Mouse (Mus musculus): ENCODE measurements around the gene Faap20.
"Not testable (repeated sequence)": the region's sequence is repeated elsewhere in the genome, so short reads cannot be mapped to it uniquely, and the experiment has no call there.

Gene Faap20

DNA sequence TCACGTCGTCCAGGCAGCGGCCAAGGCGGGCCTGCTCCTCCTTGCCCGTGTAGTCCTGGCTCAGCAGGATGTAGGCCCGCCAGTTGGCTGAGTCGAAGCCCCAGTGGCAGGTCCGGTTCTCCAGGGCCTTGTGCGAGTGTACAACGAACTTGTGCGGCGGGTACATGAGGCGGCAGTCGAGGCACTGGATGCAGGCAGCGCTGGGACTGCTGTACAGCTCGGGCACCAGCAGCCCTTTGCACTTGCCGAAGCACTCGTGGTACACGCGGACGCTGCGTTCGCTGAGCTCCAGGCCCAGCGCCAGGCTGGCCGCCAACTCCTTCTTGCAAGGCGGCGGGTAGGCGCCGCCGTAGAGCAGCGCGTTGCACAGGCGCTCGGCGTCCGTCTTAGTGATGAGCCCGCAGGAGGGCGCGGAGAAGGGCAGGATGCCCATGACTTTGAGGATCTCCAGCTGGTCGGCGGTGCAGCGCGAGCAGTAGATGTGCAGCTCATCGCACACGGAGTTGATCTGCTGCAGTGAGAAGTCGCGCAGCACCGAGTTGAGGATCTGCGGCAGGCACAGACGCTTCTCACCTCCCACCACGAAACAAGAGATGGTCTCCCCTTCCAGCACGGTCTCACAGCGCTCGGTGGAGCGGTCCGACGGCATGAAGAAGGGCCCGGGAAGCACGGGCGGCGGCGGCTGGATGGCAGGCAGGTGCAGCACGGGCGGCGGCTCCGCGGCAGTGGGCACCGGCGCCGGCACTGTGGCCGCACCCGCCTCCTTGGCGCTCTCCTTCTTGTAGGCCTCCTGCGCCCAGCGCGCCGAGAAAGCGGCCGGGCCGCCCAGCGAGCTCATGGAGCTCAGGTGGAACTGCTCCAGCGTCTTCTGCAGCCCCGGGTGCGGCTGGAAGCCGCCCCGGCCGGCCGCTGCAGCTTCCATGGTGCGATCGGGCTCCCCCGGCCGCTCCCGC, 27.7 kb upstream of the Faap20 start:
- DNase-seq = peak; percentile 78

DNA sequence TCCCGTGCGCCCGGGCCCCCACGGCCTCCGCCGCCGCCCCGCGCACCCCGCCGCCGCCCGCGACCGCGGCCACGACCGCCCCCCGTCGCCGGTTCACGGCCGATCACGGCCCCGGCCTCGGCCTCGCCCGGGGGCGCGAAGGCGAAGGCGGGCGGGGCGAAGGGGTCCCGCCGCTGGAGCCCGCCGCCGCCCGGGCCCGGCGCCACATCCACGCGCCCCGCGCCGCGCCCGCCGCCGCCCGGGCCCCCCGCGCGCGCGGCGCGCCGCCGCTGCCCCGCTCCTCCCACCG, 27.1 kb upstream of the Faap20 start, which contains the start of gene Ski:
TSS of gene Ski (minus strand) at position 41 of the 289 bp plus-strand sequence.
- DNase-seq = no peak

DNA sequence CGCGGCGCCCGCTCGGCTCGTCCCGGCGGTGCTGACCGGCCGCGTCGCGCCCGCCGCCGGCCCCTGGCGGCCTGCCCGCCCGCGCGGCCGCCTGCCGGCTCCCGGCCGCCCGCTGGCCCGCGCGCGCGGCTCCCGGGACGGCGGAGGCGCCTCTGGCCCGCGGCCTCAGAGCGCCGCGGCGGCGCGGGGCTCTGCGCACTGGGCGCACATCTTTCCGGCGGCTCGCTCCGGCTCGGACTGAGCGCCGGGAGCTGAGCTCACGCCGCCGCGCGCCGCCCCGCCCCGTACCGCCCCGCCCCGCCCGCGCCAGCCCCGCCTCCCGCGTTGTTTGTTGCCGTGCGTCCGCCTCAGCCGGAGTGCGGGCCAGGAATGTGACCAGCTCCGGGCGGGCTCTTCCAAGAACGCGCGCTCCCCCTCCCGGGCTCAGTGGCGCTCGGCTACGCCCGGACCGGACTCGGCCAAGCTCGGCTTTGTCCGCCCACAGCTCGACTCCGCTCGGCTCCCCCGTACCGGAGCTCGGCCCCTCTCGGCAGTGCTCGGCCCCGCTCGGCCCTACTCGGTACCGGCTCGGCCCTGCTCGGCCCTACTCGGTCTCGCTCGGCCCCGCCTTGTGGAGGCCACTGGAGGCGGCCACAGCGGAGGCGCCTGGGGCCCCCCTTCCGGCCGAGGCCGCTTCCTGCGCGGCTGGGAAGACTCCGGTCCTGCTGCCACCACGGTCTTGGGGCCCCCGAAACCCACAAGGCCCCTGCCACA, 26.6 kb upstream of the Faap20 start:
- DNase-seq = peak; percentile 100

DNA sequence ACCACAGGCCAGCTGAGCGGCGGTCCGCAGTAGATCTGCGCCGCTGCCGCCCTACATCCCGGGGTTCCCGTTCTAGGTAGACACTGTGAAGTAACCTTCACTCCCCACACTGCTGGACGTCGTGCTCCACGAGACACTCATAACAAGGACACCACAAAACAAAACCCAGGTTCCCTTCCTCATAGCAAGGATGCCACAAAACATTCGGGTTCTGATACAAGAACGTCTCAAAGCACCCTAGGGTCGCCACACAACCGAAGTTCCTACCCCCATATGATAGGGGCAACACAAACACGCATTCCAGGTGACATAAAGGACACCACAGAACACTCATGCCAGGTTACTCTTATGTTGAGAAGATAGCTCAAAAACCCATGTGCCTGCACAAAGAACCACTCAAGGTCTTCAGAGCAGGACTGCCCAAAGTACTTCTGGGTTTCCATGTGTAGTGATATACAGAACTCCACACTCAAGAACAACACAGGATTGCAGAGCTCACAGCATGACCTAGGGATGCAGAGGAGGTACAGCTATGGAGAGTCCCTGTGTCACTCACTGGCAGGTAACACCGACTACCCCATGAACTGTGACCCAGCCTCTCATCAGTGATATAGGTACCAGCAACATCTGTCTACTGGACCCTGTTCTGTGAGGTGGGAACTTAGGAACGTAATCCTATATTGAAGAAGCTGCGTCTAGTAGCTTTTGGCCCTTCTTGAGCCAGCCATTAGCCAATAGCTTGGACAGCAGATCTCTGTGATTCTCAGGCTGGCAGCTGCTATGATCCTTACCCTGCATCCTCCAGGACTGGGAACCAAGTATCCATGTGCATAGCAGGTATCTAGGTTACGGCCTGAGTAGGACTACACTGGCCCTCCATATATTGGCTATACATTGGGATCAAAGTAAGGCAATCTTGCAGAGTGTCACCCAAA, 25.7 kb upstream of the Faap20 start:
- DNase-seq = no peak

DNA sequence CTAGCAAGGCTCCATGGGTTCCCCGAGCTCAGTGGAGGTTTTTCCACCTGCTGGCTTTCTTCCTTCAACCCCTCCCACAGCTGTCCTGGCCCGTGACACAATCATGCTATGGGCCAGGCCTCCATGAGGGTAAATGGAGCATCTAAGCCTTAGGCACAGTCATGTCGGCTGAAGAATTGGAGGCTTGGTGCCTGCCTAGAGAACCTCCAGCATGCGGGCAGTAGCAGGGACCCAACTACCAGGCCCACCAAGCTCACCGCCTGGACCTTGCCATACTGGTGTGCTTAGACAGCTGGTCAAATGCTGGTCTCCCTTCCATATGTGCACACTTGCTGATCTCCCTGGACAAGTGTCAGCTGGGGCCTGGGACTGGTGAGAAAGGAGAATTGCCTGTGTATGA, 23.7 kb upstream of the Faap20 start:
- no peak for DNase-seq

DNA sequence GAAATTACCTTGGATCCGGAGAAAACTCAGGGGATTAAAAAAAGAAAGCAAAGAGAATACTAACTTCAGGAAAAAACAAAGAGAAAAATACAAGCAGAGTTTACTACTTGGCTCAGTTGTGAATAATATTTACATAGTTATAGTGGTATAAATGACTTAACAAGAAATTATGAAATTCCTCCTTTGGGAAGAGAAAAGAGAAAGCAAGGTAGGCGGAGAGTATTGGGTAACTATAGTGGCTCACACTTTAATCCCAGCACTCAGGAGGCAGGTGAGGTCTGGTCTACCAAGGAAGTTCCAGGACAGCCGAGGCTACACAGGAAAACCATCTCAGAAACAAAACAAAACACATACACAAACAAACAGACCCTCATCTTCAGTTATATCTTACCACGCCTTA, 21.6 kb upstream of the Faap20 start:
- no peak for DNase-seq

DNA sequence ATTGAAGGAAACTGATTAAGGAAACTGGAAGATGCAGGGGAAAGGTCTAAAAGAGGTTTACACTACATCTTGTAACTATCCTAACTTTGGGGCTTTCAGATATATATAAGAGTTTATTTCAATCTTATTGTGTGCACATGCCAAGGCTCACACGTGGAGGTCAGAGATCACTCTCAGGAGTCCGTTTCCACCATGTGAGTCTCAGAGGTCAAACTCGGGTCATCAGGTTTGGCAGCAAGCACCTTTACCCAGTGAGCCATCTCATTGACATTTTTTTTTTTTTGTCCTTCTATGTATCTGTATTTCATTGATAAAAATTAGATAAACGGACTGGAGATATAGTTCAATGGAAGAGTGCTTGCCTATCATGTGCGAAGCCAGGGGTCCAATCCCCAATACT, 21.1 kb upstream of the Faap20 start:
- DNase-seq = no peak

DNA sequence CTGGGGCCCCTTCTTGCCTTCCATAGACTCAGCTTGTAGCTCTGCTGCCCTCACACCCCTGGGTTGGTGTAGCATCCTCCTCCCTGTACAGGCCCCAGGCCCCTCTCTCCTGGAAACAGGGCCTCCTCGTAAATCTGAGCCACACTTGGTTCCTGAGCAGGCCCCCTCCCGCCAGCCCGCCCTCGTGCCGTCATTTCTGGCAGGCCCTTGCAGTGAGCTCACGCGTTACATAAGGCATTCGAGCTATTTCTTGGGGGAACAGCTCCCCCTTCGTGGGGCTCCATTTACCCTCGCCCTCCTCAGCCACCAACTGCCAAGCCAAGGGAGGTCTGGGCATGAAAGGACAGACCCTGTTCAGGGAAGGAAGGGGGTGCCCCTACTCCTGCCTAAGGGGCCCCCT, 15.7 kb upstream of the Faap20 start:
- DNase-seq = peak; percentile 83

DNA sequence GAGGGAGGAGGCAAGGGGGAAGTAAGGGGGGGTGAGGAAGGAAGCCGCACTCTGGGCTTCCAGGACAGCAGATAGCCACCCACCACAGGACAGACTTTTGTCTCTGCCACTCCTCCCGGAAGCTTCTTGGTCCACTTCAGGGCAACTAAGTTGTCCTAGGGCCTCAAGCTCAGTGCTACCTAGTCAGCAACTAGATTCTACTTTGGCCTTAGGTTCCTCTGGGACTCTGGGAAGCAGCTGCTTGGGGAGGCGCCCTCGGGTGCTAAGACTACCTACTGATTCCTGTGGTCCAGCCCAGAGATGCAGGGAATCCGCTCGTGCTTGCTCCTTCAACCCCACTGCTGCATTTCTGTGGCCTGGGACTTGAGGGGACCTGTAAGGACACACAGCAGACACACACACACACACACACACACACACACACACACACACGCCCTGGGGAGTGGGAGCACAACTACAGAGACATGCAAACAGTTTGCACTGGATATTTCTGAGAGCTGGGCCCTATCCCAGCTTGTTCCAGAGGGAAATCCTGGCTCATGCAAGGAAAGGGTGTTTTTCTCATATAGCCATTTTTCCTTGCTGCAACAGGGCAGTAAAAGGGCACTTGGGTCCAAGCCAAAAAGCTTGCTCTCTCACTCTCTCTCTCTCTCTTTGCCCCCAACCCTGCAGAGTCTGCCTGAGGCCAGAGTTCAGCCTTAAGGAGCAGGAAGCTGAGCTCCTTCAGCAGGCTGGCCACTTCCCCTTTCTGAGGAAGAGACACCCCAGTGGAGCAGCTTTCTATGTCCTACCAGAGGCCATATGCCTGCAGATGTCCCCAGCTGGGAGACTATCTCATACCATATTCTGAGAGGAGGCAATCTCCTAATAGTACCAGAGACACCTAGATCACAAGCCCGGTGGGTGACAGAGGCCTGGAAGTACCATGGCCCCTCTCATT, 15.0 kb upstream of the Faap20 start:
- peak; percentile 55 for DNase-seq

DNA sequence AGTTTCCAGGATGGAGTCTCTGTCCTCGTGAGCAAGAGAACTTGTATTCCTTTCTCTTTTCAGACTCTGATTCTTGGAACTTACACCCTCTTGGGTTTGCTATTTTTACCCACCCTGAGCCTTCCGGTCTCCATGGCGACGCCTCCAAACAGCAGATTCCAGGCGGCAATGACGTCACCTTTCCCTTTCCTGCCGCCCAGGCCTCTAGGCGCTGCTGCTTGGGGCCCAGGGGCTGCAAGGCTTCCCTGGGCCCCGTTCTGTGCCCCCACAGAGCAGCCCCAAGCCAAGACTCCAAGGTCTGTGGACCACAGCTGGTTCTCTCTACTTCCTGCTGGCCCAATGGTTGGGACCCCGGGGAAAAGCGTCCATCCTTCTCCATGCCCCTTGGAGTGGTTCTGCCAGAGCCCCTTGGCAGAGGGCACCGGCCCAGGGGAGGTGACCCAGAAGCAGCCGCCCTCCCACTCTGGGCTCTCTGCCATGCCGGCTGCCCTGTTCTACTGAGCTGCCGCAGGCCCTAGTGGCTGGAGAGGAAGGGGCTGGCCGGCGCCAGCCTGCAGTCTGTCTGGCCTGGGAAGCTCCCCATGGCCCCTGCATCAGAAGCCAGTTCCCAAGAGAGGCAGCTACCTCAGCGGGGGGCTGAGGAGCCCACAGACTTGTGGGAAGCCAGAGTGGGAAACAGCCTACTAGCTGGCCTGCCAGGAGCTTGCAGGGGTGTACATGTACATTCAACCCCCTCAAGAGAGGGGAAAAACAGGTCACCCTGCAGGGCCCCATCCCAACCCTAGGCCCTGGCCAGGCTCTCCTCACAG, 14.1 kb upstream of the Faap20 start:
- DNase-seq = peak; percentile 76

DNA sequence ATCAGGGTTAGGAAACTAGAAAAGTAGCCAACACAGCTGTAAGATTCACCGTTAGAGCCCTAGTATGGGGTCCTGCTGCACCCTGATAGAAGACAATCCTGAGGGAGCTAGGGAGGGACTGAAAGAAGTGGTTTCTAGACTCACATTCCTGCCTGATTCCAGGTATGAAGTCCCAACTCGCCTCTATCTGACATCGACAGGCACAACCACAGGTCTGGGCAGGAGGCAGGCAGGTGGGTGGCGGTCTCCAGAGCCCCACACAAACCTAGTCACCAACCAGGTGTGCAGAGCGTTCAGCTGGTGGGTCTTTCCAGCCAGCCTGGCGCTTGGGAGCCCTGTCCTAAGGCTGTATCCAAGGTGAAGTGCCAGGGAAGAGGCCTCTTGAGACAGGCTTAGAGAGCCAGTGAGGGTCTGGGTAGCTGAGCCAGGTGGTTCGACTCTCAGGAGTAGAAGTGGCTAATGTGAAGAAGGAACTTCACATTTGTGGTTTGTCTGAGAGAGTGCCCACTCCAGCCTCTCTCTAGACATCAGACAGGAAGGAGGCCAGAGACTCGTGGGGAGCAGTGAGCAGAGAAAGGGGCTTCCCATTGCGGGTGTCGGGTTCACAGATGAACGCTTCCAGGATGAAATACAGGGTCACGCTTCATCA, 12.7 kb upstream of the Faap20 start:
- DNase-seq = no peak

DNA sequence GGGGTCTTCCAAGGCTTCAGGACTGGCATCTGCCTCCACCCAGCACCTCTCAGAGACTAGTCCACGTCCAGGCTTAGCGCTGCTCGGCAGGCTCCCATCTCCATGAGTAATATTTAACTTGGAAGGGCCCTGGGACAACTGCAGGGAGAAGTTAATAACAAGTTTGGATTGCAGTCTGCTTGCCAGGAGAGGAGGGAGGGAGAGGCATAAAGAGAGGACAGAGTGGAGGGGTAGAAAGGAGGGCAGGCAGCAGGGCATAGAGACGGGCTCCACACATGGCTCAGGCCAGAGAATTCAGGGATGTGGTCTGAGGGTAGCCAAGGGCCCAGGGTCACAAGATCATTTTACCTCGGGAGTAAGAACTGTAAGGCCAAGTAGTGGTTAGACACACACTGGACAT, 11.3 kb upstream of the Faap20 start:
- no peak for DNase-seq

DNA sequence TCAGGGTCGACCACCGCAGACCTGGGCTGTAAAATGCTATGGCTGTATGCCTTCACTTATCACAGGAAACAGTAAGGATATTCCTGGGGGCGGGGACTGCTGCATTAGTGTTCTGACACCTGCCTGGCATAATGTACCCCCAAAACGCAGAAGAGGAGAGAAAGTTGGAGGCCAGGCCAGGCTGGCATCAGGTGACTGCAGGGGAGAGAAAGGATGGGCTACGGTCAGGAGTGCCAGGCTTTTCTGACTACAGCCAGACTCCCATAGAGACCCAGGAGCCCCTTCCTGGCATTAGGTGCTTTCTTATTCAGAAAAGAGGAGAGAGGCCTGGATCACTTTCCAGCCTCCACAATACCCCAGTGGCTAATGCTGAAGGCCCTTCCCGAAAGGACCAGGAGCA, 10.1 kb upstream of the Faap20 start:
- no peak for DNase-seq

DNA sequence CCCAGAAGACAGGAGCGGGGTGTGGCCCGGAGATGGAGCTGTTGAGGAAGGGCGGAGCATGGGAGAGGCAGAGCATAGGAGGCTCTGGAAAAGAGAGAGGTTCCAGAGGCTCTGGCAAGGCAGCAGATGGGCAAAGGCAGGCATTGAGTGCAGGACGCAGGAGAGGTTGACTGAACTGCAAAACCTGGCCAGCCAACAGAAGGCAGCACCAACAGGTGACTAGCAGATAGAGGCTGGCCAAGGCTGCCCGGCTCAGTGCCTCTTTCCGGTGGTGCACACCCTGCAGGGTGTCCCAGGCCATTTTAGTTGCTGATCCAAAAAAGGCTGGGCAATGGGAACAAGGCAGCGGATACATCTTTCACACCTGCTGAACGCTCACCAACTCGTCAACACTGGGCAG, 7.8 kb upstream of the Faap20 start:
- peak; percentile 86 for DNase-seq

DNA sequence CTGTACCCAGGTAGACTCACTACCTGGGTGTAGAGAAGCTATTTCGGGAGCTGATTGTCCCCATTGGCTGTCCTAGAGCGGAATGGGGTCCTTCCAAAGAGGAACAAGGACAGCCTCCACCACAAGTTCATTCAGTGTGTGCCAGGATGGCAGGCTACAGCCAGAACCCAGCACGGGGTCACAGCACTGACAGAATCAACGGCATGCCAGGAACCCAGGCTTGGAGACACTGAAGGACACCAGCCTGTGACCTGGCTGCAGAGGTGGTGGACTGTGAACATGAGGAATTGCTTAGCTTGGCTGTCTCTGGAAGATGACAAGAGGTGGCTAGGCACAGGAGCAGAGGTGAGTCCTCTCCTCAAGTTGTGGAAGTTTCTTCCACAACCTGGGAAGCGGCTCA, 7.3 kb upstream of the Faap20 start:
- DNase-seq = no peak

DNA sequence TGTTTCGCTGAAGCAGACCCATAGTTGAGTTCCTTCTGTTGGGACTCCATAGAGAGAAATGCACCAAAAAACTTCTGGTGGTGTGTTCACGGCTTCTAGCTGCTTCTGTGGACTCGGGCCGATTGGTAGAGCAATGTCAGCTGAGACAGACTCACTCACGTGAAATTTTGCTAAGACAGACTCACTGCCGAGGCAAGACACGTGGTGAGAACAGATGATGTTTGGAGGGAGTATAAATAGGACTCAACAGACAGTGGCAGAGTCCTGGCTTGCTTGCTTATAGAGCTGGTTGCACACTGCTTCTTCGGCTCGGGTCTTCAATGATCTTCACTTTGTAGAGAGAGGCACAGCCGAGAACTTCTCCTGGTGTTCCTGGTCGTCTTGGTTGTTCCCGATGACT, 6.4 kb upstream of the Faap20 start:
- DNase-seq = no peak

DNA sequence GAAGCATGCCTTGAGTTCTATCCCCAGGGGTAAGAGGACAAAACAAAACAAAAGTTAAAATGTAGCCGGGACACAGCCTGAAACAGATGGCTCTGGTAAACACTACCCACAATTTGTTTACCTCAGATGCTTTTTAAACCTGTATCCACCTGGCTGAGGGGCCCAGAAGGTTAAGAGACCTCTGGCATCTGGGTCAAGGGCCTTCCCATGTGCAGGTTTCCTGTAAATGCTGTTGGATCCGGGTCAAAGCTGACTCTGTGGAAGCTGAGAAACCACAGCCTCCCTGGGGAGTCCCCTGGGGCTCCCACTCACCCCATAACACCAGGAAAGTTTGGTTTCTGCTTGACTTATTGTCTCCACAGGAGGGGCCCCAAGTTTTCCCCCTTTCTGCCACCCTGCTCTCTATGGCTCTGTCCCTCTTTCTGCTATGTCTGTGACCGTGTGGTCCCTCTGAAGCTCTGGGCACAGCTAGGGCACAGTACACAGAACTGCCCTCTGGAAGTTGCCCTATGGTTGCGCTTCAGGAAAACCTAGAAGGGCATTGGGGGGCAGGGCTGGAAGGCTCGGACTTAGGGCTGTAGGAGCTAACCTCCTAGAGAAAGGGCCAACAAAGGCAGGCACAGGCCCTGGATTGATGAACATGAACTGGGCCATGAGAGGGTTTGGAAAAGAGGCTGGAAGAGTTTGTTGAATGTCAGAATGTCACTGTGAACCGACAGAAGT, 3.7 kb upstream of the Faap20 start:
- DNase-seq = no peak

DNA sequence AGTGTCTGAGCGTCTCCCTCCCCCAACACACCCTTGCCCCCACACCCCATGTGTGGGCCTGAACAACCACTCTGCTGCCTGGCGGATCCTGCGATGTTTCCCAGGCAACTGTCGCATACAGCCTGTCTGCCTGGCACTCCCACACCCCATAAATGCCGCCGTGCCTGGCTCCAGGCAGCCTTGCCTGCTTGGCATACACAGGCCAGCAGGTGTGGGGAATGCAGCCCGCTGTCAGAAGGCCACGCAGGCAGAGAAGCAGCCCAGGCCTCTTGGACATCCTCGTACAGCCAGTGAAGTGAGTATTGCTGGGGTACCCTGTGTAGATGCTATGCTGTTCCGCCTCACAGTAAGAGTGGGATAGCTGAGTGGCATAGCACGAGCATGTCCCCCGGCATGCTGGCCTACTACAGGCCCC, 2.9 kb upstream of the Faap20 start:
- DNase-seq = peak; percentile 79

DNA sequence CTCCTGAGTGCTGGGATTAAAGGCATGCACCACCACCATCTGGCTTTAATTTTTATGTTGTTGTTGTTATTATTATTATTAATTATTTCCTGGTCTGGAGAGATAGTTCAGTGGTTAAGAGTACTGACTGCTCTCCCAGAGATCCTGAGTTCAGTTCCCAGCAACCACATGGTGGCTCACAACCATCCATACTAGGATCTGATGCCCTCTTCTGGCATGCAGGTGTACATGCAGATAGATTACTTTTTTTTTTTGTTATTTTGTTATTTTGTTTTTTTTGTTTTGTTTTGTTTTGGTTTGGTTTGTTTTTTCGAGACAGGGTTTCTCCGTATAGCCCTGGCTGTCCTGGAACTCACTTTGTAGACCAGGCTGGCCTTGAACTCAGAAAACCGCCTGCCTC, 1.5 kb upstream of the Faap20 start:
- DNase-seq = not testable (repeated sequence)

DNA sequence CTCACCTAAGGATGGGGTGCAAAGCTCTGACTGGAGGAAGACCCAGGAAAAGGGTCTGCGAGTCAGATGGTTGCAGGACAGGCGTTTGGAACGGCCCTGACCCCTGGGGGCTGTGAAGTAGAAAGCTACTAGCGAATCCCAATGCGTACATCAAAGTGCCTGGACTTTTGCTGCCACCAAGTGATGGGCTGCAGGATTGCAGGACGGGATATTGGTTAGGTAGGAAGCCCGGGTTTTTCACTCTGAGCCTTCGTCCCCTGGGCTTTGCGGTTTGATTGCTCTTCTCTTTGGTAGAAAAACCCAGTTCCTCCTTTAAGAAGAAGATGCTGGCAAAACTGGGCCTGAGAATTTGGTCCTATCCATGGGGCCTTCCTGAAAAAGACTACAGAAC, 350 bp upstream of the Faap20 start:
- peak; percentile 95 for DNase-seq

All from cerebellum, adult 8-10 months (tissue).